Mouse (Mus musculus) testis, adult 2 months (tissue): Measurements from ENCODE around the gene Gpatch2.

Experiments used
- CTCF ChIP-seq: fragments of 200-500 bp; IDR thresholded peaks from 2 replicates; pipeline ENCODE4 v1.5.1; 2012; ENCODE audit warnings: low read depth, mild to moderate bottlenecking, inconsistent platforms, low read length, moderate library complexity; ENCODE audit not compliant: control insufficient read depth, insufficient read depth, insufficient replicate concordance
- POLR2A ChIP-seq: fragments of 200-500 bp; IDR thresholded peaks from 2 replicates; pipeline ENCODE4 v1.6.1; 2012; ENCODE audit warnings: low read depth, mild to moderate bottlenecking, inconsistent platforms, low read length, moderate library complexity; ENCODE audit not compliant: control insufficient read depth

GRCm38 (mm10) chr1:187316555-187316954 lies 101.2 kb downstream of the Gpatch2 start:
- TF ChIP-seq POLR2A (no peak), CTCF (no peak)
